Mouse (Mus musculus) limb, embryonic 11.5 days (tissue): ENCODE results near the gene Mc1r. TPM values are rescaled to one million over a fixed set of nuclear protein-coding genes. Genes with fewer than 3 reads are reported as not detected.
"Not testable (repeated sequence)": the region's sequence is repeated elsewhere in the genome, so short reads cannot be mapped to it uniquely, and the experiment has no call there.

Source experiments
- ATAC-seq: fragments of 200-750 bp; cut with Nextera tagmentation; 2 replicates; pipeline ENCODE4 v1.8.0; 2017; ENCODE audit warnings: low read depth; ENCODE audit not compliant: insufficient number of reproducible peaks, low FRiP score, low TSS enrichment
- DNase-seq: peaks from one replicate; pipeline ENCODE4 v3.0.0-alpha.2; 2015; ENCODE audit warnings: low spot score
- H3K27ac ChIP-seq: fragments of 300-500 bp; sonication (generic); replicated peaks from 2 replicates; pipeline ENCODE4 v1.5.1; 2014; ENCODE audit warnings: low read depth, mild to moderate bottlenecking, low read length
- H3K27me3 ChIP-seq: fragments of 300-500 bp; sonication (generic); 2 replicates; pipeline ENCODE4 v1.6.1; 2014; ENCODE audit warnings: mild to moderate bottlenecking, low read length, mixed read lengths; ENCODE audit not compliant: control insufficient read depth, insufficient read depth
- H3K36me3 ChIP-seq: fragments of 300-500 bp; sonication (generic); 2 replicates; pipeline ENCODE4 v1.6.1; 2014; ENCODE audit warnings: mild to moderate bottlenecking, low read length, moderate library complexity, mixed read lengths; ENCODE audit not compliant: control insufficient read depth, insufficient read depth
- H3K4me1 ChIP-seq: fragments of 300-500 bp; sonication (generic); 2 replicates; pipeline ENCODE4 v1.6.1; 2014; ENCODE audit warnings: low read length, mixed read lengths; ENCODE audit not compliant: control insufficient read depth, insufficient read depth
- H3K4me2 ChIP-seq: fragments of 300-500 bp; sonication (generic); 2 replicates; pipeline ENCODE4 v1.6.1; 2014; ENCODE audit warnings: low read depth, mild to moderate bottlenecking, moderate library complexity; ENCODE audit not compliant: severe bottlenecking
- H3K4me3 ChIP-seq: fragments of 300-500 bp; sonication (generic); 2 replicates; pipeline ENCODE4 v1.5.1; 2014; ENCODE audit warnings: low read depth, low read length
- H3K9ac ChIP-seq: fragments of 300-500 bp; sonication (generic); 2 replicates; pipeline ENCODE4 v1.6.1; 2014; ENCODE audit warnings: mild to moderate bottlenecking, low read length
- H3K9me3 ChIP-seq: fragments of 300-500 bp; sonication (generic); 2 replicates; pipeline ENCODE4 v1.6.1; 2016; ENCODE audit warnings: low read length; ENCODE audit not compliant: control insufficient read depth
- WGBS: fragments of 180-500 bp; shearing (Covaris S2); extraction: QIAGEN DNeasy Blood & Tissue Kit; methylation state at CpG from one replicate; pipeline ENCODE4 v1.1.7; 2014; 5-methylcytosine and 5-hydroxymethylcytosine counted together
- polyA plus RNA-seq: library from polyadenylated mRNA; unstranded; fragments of >200 nt; fragmentation: Nextera tagmentation; extraction: Ambion mirVana; gene quantifications from 2 replicates; pipeline ENCODE4 v1.2.1, GENCODE M21; 2014

Mc1r gene
- polyA plus RNA-seq, 1 experiment from 2014 or later: not detected

- not testable (repeated sequence) for DNase-seq, H3K9ac ChIP-seq, ATAC-seq, H3K27ac ChIP-seq, H3K9me3 ChIP-seq, H3K36me3 ChIP-seq, H3K4me3 ChIP-seq, H3K4me2 ChIP-seq, H3K4me1 ChIP-seq
- WGBS: 83% methylated on average over 5 of the region's 5 CpGs
- H3K27me3 ChIP-seq: peaks cover 39% of the 10 kb centered on the region
These were observed 8.2 kb downstream of the Mc1r start for GRCm38 (mm10) chr8:123414997-123415696.

GRCm38 (mm10) chr8:123415967-123416943, 9.3 kb downstream of the Mc1r start:
- no peak overlapping the region for H3K27ac ChIP-seq
- H3K4me2 ChIP-seq: no peak overlapping the region
- no peak overlapping the region for H3K4me3 ChIP-seq
- DNase-seq: no peak
- H3K36me3 ChIP-seq: no peaks in the 10 kb centered on the region
- 0 out of 2 replicates have a peak, but pooled peaks cover 7% of the 10 kb centered on the region for H3K4me1 ChIP-seq
- no peak overlapping the region for H3K9ac ChIP-seq
- H3K9me3 ChIP-seq: no peaks in the 10 kb centered on the region
- peaks cover 28% of the 10 kb centered on the region for H3K27me3 ChIP-seq
- no peak for ATAC-seq
- 93% methylated on average over 8 of the region's 8 CpGs for WGBS

GRCm38 (mm10) chr8:123416944-123417555, 10.1 kb downstream of the Mc1r start:
- WGBS: 82% methylated on average over 8 of the region's 8 CpGs
- Histone ChIP-seq H3K27ac (no peak overlapping the region), H3K9ac (no peak overlapping the region), H3K4me1 (0 out of 2 replicates have a peak, but pooled peaks cover 7% of the 10 kb centered on the region), H3K36me3 (no peaks in the 10 kb centered on the region), H3K4me3 (no peak overlapping the region), H3K27me3 (peaks cover 20% of the 10 kb centered on the region), H3K9me3 (no peaks in the 10 kb centered on the region), H3K4me2 (no peak overlapping the region)
- no peak for ATAC-seq
- DNase-seq: no peak

GRCm38 (mm10) chr8:123419711-123420110, 12.8 kb downstream of the Mc1r start:
- no peak overlapping the region for H3K9ac ChIP-seq
- DNase-seq: no peak
- H3K9me3 ChIP-seq: no peaks in the 10 kb centered on the region
- WGBS: 77% methylated on average over 4 of the region's 4 CpGs
- H3K27me3 ChIP-seq: no peaks in the 10 kb centered on the region
- no peak for ATAC-seq
- no peaks in the 10 kb centered on the region for H3K36me3 ChIP-seq
- H3K4me3 ChIP-seq: no peak overlapping the region
- H3K4me2 ChIP-seq: no peak overlapping the region
- H3K27ac ChIP-seq: no peak overlapping the region
- no peaks in the 10 kb centered on the region for H3K4me1 ChIP-seq

- 93% methylated on average over 34 of the region's 34 CpGs for WGBS
- no peak overlapping the region for H3K4me2 ChIP-seq
- H3K4me3 ChIP-seq: no peak overlapping the region
- H3K27ac ChIP-seq: no peak overlapping the region
- ATAC-seq: no peak; the same call in 1 of the 2 replicates
- H3K9ac ChIP-seq: no peak overlapping the region
- H3K27me3 ChIP-seq: no peaks in the 10 kb centered on the region
- H3K36me3 ChIP-seq: no peaks in the 10 kb centered on the region
- no peak for DNase-seq
- H3K4me1 ChIP-seq: no peaks in the 10 kb centered on the region
- no peaks in the 10 kb centered on the region for H3K9me3 ChIP-seq
These were observed 13.8 kb downstream of the Mc1r start for GRCm38 (mm10) chr8:123420525-123421281.

- DNase-seq (no peak), ATAC-seq (no peak)
- no peaks in the 10 kb centered on the region; the same call in 1 of the 2 replicates for H3K9me3 ChIP-seq
- H3K36me3 ChIP-seq: no peaks in the 10 kb centered on the region
- H3K27ac ChIP-seq: no peak overlapping the region
- H3K4me3 ChIP-seq: no peak overlapping the region
- H3K27me3 ChIP-seq: no peaks in the 10 kb centered on the region
- WGBS: 90% methylated on average over 19 of the region's 19 CpGs
- H3K9ac ChIP-seq: no peak overlapping the region
- H3K4me2 ChIP-seq: no peak overlapping the region
- H3K4me1 ChIP-seq: no peaks in the 10 kb centered on the region
These were observed 14.4 kb downstream of the Mc1r start for GRCm38 (mm10) chr8:123421325-123421724.

GRCm38 (mm10) chr8:123422056-123422780, 15.3 kb downstream of the Mc1r start:
- Histone ChIP-seq H3K36me3 (no peaks in the 10 kb centered on the region), H3K27ac (no peak overlapping the region), H3K4me3 (no peak overlapping the region), H3K9ac (no peak overlapping the region), H3K4me1 (no peaks in the 10 kb centered on the region), H3K4me2 (0 out of 2 replicates have a peak overlapping the region, but pooled peaks have one; percentile 16), H3K9me3 (no peaks in the 10 kb centered on the region; the same call in 1 of the 2 replicates), H3K27me3 (no peaks in the 10 kb centered on the region)
- no peak for ATAC-seq
- peak; percentile 81 for DNase-seq
- WGBS: 14% methylated on average over 17 of the region's 17 CpGs
